Mouse (Mus musculus): ENCODE measurements around the gene Olfr167.
"Not testable (repeated sequence)": the region's sequence is repeated elsewhere in the genome, so short reads cannot be mapped to it uniquely, and the experiment has no call there.

The Olfr167 gene

DNA sequence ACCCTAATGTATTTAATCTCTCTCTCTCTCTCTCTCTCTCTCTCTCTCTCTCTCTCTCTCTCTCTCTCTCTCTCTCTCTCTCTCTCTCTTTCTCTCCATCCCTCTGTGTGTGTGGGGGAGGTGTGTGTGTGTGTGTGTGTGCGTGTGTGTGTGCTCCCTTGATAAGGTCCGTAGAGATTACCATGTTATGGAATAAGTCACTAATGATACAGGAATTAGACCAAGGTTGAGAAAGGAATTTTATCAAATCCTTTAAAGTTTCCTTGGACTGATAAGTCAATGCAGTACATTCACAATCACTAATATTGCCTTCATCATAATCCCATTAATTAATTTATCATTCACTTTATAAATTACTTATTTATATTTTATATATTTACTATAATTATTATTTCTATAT lies at the start of gene Olfr167:
Gene Olfr167, minus strand, starts transcription at position 101 of the 400 bp plus-strand sequence.
- in situ Hi-C loops (cut with MboI) = no loop called here

DNA sequence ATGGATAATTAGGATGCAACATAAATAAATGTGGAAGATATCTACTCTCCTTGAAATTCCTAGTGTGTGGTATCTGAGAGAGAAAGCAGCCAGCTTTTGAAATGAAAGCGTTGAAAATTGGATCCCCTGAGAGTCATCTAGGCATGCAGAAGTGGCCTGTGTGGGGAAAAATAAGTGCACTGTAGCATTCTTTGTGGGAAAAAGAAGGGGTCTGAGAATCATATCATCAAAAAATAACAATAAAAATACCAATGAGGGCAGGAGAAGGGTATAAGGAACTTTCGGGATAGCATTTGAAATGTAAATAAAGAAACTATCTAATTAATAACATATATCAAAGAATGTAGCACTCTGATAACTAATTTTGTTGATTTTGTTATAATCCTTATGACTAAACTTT lies 49.6 kb upstream of the Olfr167 start, which contains the start of gene Olfr169:
Gene Olfr169, minus strand, starts transcription at position 101 of the 400 bp plus-strand sequence.
- in situ Hi-C loops (cut with MboI) = not testable (repeated sequence)

DNA sequence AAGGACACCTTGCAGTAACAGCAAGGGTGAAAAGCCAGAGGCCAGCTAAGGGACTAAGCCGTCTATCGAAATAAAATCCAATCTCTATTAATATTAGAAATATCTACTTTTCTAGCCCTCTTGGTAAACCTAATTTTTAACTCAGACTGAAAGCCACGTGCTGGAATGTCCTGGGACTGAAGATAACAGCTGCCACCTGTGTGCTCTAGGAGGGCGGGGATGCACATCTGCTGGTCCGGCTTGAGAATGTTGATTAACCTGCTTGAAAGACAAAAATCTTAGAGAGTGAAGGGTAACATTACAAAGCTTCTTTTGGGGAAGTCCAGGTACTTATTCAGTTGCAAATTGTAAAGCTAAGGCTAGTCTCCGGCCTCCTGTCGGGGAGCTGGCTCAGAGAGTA lies 31.4 kb upstream of the Olfr167 start:
- in situ Hi-C loops (cut with MboI) = not testable (repeated sequence)

GRCm38 (mm10) chr16:19552246-19552645 lies 30.2 kb upstream of the Olfr167 start:
- in situ Hi-C loops (cut with MboI) = not testable (repeated sequence)

- in situ Hi-C loops (cut with MboI) = no loop called here
These were observed 13.4 kb upstream of the Olfr167 start, which contains the start of gene Olfr168 for GRCm38 (mm10) chr16:19535455-19535854. Gene Olfr168, minus strand, starts transcription at chr16:19535555.

DNA sequence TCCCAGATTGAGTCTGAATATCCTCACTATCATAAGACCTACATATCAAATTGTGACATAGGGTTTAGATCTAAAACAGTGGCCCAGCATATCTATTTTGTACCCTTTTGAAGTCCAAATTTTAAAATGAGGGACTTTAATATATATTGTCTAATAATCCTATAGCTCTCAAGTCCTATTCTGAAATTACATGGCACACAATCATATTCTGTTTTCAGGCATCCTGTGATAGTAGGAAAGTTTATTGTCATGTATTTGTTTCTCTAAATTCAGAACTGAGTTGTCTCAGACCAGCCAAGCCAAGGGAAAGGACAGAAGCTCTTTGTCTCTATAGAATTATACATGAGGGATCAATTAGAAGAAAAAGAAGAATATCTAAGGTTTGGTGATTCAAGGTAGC lies 38.7 kb downstream of the Olfr167 start, which contains the start of gene Olfr166:
Gene Olfr166, plus strand, starts transcription at position 301 of the 400 bp plus-strand sequence.
- in situ Hi-C loops (cut with MboI) = no loop called here

DNA sequence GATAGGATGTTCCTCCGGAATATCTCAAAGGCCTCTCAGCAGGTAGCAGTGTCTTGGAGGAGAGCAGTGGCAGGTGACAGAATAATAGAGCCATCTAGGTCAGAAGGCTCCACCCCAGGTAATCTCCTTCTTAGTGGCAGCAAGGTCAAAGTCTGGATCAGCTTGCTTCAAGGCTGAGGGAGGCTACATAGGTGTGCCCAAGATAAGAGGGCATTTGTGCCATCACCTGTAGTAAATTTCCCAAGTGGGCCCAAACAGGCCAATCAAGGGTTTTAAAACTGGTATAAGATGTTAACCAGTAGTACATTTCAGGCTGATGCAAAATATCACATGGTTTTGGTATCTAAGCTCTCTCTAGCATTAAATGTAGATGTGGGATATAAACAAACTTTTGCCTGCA lies 57.7 kb downstream of the Olfr167 start:
- in situ Hi-C loops (cut with MboI) = no loop called here
